Mouse (Mus musculus) inflammation-experienced regulatory T-cells, adult 6 months (primary cell): ENCODE results near the gene Blm. TPM values are rescaled to one million over a fixed set of nuclear protein-coding genes. Genes with fewer than 3 reads are reported as not detected.

ENCODE experiments used
- polyA plus RNA-seq, 3 experiments: library from polyadenylated mRNA; unstranded; fragments of 100-300 nt; shearing (Covaris generic); gene quantifications; one replicate each; pipeline ENCODE4 v1.2.1; 2017

The Blm gene
- polyA plus RNA-seq, 3 experiments from 2014 or later, result 6.5 to 10.1 (median 9.6) TPM

Other genes starting within 250 kb of the Blm start
- gene Prc1, start 240.7 kb downstream of the Blm start, polyA plus RNA-seq, result 100 to 1,000 TPM in 1 of 3 experiments, 10 to 100 TPM in 2; 11.6 to 139 (median 16.8) TPM
- gene Rccd1, start 210.7 kb downstream of the Blm start, polyA plus RNA-seq, result 10 to 100 TPM in 1 of 3 experiments, 1 to 10 TPM in 2; 3.4 to 10.0 (median 6.5) TPM
- 10 to 100 TPM; 39.3 to 51.1 (median 40.1) TPM for gene Unc45a, start 194.1 kb downstream of the Blm start, polyA plus RNA-seq
- gene Hddc3, start 192.0 kb downstream of the Blm start, polyA plus RNA-seq, result 10 to 100 TPM in 1 of 3 experiments, 1 to 10 TPM in 2; 1.8 to 12.2 (median 8.2) TPM
- 10 to 100 TPM; 11.1 to 30.9 (median 16.4) TPM for gene Man2a2, start 163.7 kb downstream of the Blm start, polyA plus RNA-seq
- gene Fes, start 147.2 kb downstream of the Blm start, polyA plus RNA-seq, result 1 to 10 TPM in 2 of 3 experiments, under 1 TPM in 1; 0.54 to 5.8 (median 2.4) TPM
- gene Furin, start 129.7 kb downstream of the Blm start, polyA plus RNA-seq, result 10 to 100 TPM in 1 of 3 experiments, 1 to 10 TPM in 2; 8.4 to 19.1 (median 8.6) TPM
- gene Crtc3, start 153.8 kb upstream of the Blm start, polyA plus RNA-seq, result 10 to 100 TPM in 2 of 3 experiments, 1 to 10 TPM in 1; 8.7 to 24.0 (median 21.0) TPM